Mouse (Mus musculus): ENCODE measurements at regions not wholly inside any gene's neighbourhood (a gene's known extent, or its start where the extent isn't known, plus 50 kb on each side); places are given as distances from the start of the nearest gene placed in this dataset.

GRCm38 (mm10) chr5:75512521-75513422 lies 61.9 kb upstream of the Kit start:
- TF ChIP-seq CTCF (IDR thresholded peaks at IDR 0.05): no peak
- TF ChIP-seq POLR2A (IDR thresholded peaks at IDR 0.05; ENCODE audit: insufficient read depth, low read depth, low read length): no peak

All from heart, adult 2 months (tissue).